Mouse (Mus musculus): Measurements from ENCODE around the gene Cldn11.

GRCm38 (mm10) chr3:31100802-31101201 lies 48.9 kb upstream of the Cldn11 start:
- TF ChIP-seq CTCF (IDR thresholded peaks at IDR 0.05; ENCODE audit: control insufficient read depth, insufficient read depth, low read length) (no peak), POLR2A (IDR thresholded peaks at IDR 0.05; ENCODE audit: borderline replicate concordance, control insufficient read depth, low read depth, low read length) (no peak)
